Mouse (Mus musculus): Measurements from ENCODE around the gene Bhlhe40. TPM values are rescaled to one million over a fixed set of nuclear protein-coding genes. Genes with fewer than 3 reads are reported as not detected.

The Bhlhe40 gene
- total RNA-seq, 2 experiments from 2014 or later = 1.7 to 3.5 TPM

DNA sequence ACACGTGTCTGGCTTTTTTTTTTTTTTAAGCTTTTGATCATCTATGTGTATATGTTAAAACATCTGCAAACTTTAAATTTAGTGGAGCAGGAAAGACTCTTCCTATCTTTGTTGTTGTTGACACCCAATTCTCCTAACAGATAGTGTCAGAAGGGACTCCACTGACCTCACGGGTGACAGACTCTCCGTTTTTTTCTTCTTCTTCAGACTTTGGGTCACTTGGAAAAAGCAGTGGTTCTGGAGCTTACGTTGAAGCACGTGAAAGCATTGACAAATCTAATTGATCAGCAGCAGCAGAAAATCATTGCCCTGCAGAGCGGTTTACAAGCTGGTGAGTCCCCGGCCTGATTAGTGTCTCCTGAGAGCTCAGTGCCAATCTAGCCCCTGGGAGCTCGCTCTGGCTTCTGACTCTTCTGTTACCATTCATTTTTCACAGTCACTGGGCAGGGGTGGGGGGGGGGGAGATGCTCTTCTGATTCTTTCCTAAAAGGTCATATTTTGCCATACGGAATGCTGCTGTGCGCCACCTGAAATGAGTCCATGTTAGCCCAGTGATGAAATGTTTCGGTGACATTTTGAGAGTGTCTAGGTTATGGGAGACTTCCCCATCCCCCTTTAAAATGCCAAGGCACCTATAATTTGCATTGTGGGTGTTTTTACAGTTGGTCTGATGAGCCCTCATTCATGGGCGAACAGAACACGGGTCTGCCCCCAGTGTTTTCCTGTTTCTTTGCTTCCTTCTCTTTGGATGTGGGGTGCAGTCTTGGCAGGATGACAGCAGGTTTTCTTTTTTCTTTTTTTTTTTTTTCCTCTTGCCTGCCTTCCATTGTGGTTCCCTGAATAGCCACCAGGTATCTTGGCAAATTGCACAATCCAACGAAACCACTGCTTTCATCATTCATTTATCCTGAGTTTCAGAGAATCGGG lies 2.1 kb downstream of the Bhlhe40 start:
- no peak for ATAC-seq (replicated peaks; ENCODE audit: poor library complexity, severe bottlenecking)

GRCm38 (mm10) chr6:108663241-108664194 lies 3.1 kb downstream of the Bhlhe40 start:
- no peak for ATAC-seq (replicated peaks; ENCODE audit: poor library complexity, severe bottlenecking)

- ATAC-seq (replicated peaks; ENCODE audit: poor library complexity, severe bottlenecking) = no peak
Observed at GRCm38 (mm10) chr6:108664533-108665150, 4.2 kb downstream of the Bhlhe40 start.

DNA sequence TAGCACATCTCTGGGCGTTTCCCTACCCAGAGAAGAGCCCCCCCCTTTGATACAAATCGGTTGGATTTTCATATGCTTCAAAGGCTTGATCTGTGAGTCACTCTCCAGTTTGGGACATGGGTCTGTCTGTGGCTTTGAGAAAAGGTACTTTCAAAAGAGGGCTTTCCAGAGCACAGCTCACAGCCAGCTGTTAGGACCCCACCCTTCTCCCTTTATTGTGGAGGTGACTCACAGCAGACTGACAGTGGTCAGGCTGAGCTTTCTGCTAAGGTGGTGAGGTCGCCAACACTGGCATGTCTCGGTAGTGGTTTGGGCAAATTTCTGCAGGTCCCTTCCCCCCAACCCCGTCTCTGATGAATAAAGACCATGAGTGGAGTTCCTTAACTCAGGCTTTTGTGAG lies 5.2 kb downstream of the Bhlhe40 start:
- no peak for ATAC-seq (replicated peaks; ENCODE audit: poor library complexity, severe bottlenecking)

DNA sequence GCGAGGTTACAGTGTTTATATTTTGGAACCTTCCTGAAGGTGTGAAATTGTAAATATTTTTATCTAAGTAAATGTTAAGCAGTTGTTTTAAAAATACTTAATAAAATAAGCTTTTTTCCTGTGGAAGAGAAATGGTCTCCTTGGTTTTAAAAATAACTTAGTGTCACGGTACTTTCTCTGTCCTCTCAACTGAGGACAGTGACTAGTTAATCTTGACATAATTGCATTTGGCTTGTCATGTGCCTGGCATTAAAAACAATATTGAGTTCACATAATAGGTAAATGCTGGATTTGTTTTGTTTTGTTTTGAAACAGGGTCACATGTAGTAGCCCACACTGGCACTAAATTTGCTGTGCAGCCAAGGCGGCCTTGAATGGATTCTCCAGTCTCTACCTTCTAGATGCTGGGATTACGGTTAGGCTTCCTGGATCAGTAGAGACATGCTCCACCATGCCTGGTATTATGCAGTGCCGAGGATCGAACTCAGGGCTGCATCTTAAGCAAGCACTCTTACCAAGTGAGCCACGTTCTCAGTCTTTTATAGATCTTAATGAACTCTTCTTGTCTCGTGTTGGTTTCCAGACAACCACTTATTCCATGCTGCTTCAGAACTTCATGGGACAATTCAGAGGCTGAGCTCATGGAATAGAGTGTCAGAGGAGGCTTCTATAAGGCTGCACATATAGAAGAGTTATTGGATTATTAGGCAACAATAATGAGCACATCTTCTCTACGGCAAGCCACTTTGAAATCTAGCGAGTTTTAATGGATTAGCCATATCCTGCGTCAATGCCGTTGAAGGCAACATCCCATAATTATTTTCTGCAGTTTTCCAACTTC lies 6.4 kb downstream of the Bhlhe40 start:
- no peak for ATAC-seq (replicated peaks; ENCODE audit: poor library complexity, severe bottlenecking)

DNA sequence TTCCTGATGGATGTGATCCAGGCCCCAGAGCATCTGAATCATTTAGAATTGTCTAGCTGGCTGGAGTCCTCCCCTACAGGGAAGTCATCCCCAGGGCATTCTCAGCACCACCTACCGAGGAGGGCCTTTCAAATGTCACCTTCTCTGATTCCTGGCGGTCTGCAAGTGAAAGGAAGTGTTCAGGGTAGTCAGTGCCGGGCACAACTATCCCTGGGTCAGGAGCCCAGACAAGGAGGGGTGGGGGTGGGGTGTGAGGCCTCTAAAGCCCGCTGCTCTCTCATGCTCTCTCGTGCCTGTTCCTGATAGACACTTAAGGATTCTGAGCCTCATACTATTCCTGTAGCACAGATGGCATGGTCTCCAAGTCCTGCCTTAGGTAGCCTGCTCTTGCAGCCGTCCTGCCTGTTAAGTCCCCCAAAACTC lies 7.2 kb downstream of the Bhlhe40 start:
- no peak for ATAC-seq (replicated peaks; ENCODE audit: poor library complexity, severe bottlenecking)

DNA sequence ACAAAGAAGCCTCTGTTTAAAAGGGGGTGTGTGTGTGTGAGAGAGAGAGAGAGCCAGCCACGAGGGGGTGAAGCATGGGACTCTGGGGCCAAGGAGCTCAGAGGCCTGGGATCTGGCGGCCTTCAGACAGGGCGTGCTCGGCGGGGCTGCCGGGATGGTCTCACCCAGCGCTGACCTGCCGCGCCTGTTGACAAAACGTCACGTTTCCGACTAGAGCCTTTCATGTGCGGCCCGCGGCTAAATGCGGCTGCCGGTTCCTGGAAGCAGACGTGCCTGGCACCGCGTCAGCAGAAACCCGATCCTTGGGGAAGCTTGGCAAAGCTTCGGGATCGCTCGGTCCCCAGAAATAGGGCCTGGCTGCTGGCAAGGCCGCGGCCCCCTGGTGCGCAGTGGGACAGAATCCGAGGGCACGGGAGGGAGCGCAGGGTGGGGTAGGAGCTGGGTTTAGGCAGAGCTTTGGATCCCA lies 7.9 kb downstream of the Bhlhe40 start:
- ATAC-seq (replicated peaks; ENCODE audit: poor library complexity, severe bottlenecking) = peak; percentile 62

GRCm38 (mm10) chr6:108670276-108670675 lies 9.8 kb downstream of the Bhlhe40 start:
- no peak for ATAC-seq (replicated peaks; ENCODE audit: poor library complexity, severe bottlenecking)

DNA sequence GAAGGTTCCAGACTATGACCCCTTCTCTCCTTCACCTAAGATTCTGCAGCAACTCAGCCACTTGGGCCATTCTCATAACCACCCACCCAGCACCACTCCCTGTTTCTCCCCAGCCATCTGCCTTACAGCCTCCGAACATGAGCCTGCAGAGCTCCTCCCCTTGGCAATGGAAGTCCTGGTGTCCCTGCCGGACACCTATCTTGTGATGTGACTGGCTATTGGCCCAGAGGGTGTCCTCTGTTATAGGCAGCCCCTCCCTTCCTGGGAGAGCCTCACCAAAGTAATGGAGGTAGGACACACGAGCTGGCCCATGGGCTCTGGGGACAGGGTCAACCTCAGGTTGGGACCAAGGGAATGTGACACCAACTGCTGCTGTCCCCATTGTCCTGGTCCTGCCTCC lies 10.4 kb downstream of the Bhlhe40 start:
- ATAC-seq (replicated peaks; ENCODE audit: poor library complexity, severe bottlenecking) = no peak

DNA sequence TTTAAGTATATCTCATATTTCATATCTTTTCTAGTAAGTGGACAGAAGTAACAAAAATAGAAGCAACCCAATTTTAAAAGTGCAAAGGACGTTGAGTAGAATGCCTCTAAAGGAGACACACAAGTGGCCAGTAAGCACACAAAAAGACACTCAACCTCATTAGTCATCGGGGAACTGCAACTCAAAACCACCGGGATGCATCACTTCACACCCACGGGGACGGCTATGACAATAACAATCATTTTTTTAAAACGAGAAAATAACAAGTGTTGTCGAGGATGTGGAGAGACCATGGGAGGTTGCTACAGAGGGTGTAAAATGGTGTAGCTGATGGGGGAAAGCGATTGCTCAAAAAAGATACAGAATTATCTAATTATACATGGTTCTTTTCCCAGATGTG lies 11.7 kb downstream of the Bhlhe40 start:
- ATAC-seq (replicated peaks; ENCODE audit: poor library complexity, severe bottlenecking) = no peak

DNA sequence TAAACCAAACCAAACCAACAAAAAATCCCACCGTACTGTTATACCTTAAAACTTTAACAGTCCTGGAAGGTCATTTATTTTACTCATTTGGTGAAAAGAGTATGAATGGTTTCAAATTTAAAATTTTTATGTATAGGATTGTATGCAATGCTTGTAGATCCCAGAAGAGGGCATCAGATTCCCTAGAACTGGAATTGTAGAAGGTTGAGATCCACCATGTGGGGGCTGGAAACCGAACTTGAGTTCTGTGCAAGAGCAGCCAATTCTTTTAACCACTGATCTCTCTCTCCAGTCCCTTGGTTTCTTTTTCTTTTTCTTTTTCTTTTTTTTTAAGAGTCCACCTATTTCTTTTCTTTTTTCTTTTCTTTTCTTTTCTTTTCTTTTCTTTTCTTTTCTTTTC lies 13.8 kb downstream of the Bhlhe40 start:
- ATAC-seq (replicated peaks; ENCODE audit: poor library complexity, severe bottlenecking) = no peak

- ATAC-seq (replicated peaks; ENCODE audit: poor library complexity, severe bottlenecking) = no peak
Observed at GRCm38 (mm10) chr6:108676783-108677340, 16.4 kb downstream of the Bhlhe40 start.

GRCm38 (mm10) chr6:108677697-108678096 lies 17.3 kb downstream of the Bhlhe40 start:
- ATAC-seq (replicated peaks; ENCODE audit: poor library complexity, severe bottlenecking) = no peak

GRCm38 (mm10) chr6:108678227-108678626 lies 17.8 kb downstream of the Bhlhe40 start:
- ATAC-seq (replicated peaks; ENCODE audit: poor library complexity, severe bottlenecking) = no peak

- ATAC-seq (replicated peaks; ENCODE audit: poor library complexity, severe bottlenecking) = no peak
Observed at GRCm38 (mm10) chr6:108680503-108680902, 20.1 kb downstream of the Bhlhe40 start.

DNA sequence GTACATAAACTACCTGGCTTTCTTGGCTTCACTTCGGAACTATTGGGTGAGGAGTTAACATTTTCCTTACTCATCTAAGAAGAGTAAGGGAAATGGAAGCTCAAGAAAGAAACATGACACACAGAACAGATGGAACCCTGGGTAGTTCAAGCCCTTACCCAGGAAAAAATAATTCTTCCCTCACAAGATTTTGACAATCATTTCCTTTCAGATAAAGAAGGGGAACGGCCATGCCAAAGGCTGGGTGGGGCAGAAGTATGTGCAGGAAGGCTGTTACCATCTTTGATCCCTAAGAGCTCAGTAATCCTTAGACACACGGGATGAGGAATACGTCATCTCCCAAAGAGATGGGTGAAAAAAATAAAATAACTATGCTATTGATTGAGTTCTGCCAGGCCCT lies 20.7 kb downstream of the Bhlhe40 start:
- no peak for ATAC-seq (replicated peaks; ENCODE audit: poor library complexity, severe bottlenecking)

GRCm38 (mm10) chr6:108683140-108683539 lies 22.7 kb downstream of the Bhlhe40 start:
- ATAC-seq (replicated peaks; ENCODE audit: poor library complexity, severe bottlenecking) = no peak

- ATAC-seq (replicated peaks; ENCODE audit: poor library complexity, severe bottlenecking) = no peak
Observed at GRCm38 (mm10) chr6:108684430-108684829, 24.0 kb downstream of the Bhlhe40 start.

DNA sequence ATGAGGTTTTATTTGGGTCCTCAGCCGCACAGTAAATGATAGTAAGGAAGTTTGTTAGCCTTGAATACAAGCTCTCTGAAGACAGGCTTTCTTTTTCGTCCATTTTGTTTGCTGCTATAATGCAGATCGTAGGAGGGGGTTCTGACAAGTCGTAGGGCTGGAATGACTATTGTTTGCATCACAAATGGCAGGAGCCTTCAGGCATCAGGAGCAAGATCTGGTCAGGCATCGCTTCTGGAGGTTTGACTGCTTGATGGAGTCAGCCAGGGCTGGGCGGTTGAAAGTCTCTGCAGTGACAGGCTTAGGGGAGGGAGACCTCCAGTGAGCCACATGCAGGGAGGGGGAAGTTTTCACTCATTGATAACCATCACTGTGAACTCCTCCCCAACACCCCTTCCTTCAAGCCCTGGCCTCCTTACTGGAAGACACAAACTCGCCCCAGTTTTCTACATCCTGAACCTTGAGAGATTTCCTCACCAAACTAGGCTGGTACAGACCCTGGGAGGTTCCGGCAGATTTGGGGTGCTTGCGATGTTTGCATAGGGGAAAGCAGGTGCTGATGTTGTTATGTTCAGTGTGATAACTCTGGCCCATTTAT lies 25.4 kb downstream of the Bhlhe40 start:
- no peak for ATAC-seq (replicated peaks; ENCODE audit: poor library complexity, severe bottlenecking)

Data from granulocyte monocyte progenitor cell, adult 5-6 weeks (primary cell).